Mouse (Mus musculus): ENCODE measurements around the gene Dmbt1. TPM values are rescaled to one million over a fixed set of nuclear protein-coding genes. Genes with fewer than 3 reads are reported as not detected.

Dmbt1 gene
- 0.64 and 0.94 TPM in 2 replicates for polyA plus RNA-seq (2012; rRNA removed)

DNA sequence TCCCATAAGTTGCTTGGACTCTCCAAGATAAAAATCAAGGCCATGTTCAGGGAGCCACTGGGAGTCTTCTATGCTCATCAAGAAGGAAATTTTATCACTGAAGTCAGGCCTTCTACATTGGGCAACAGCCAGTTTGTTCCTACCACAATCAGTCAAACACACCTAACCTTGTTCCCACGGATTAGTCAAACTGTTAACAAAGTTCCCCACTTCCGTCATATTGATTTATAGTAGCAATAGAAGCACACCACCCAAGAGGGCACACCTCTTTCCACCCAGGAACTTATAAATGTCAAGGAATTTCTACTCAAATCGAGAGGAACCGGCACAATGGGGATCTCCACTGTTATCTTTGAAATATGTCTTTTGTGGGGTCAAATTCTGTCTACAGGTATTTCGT, at the start of gene Dmbt1:
Gene Dmbt1 (plus strand): TSS at position 299 of the 400 bp plus-strand sequence.
- H3K36me3 ChIP-seq (ENCODE audit: control insufficient read depth, insufficient read depth, low read length) = no peaks in the 10 kb centered on the region
- WGBS = 70% methylated on average over 5 of the region's 5 CpGs
- DNase-seq = no peak
- TF ChIP-seq POLR2A (IDR thresholded peaks at IDR 0.05; ENCODE audit: control insufficient read depth, extremely low read depth, insufficient read depth, low read length, poor library complexity) (no peak), CTCF (IDR thresholded peaks at IDR 0.05; ENCODE audit: borderline replicate concordance, control insufficient read depth, extremely low read depth, insufficient read depth, low read length, poor library complexity) (no peak)
- no peak within 1 kb of the TSS for H3K4me3 ChIP-seq (ENCODE audit: control insufficient read depth, insufficient read depth, low read length)
- H3K27ac ChIP-seq (ENCODE audit: control insufficient read depth, insufficient read depth, low read length) = no peak within 1 kb of the TSS
- 0 out of 2 replicates have a peak, but pooled peaks cover 2% of the 10 kb centered on the region for H3K4me1 ChIP-seq (replicated peaks; ENCODE audit: control insufficient read depth, insufficient read depth, low read length)
- H3K27me3 ChIP-seq (ENCODE audit: control insufficient read depth, insufficient read depth, low read length) = no peaks in the 10 kb centered on the region

GRCm38 (mm10) chr7:130982371-130982770, 49.5 kb upstream of the Dmbt1 start:
- H3K36me3 ChIP-seq (ENCODE audit: control insufficient read depth, insufficient read depth, low read length) = no peaks in the 10 kb centered on the region
- no peak overlapping the region for H3K27ac ChIP-seq (ENCODE audit: control insufficient read depth, insufficient read depth, low read length)
- H3K4me1 ChIP-seq (replicated peaks; ENCODE audit: control insufficient read depth, insufficient read depth, low read length) = no peaks in the 10 kb centered on the region
- DNase-seq = no peak
- WGBS = 83% methylated on average over 4 of the region's 4 CpGs
- H3K27me3 ChIP-seq (ENCODE audit: control insufficient read depth, insufficient read depth, low read length) = no peaks in the 10 kb centered on the region
- no peak overlapping the region for H3K4me3 ChIP-seq (ENCODE audit: control insufficient read depth, insufficient read depth, low read length)
- TF ChIP-seq POLR2A (IDR thresholded peaks at IDR 0.05; ENCODE audit: control insufficient read depth, extremely low read depth, insufficient read depth, low read length, poor library complexity) (no peak), CTCF (IDR thresholded peaks at IDR 0.05; ENCODE audit: borderline replicate concordance, control insufficient read depth, extremely low read depth, insufficient read depth, low read length, poor library complexity) (no peak)

DNA sequence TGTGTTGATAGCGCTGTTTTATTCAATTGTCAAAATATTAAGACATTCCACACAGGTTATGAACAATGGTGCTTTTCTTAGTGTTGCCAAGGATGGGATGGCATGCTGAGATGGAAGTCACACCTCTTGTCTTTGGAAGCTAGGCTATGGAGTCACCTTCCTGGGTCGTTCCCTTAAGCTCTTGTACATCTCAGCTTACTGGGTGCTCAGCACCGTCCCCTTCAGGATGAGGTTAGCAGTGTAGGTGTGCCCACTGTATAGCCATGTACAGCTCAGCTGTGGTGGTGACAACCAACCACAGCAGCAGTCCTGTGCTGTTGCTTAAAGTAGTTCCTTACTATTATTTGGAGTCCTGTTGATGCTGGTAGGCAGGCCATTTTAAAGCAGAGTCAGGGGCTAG, 49.0 kb upstream of the Dmbt1 start:
- no peaks in the 10 kb centered on the region for H3K36me3 ChIP-seq (ENCODE audit: control insufficient read depth, insufficient read depth, low read length)
- no peak overlapping the region for H3K27ac ChIP-seq (ENCODE audit: control insufficient read depth, insufficient read depth, low read length)
- DNase-seq = no peak
- H3K4me1 ChIP-seq (replicated peaks; ENCODE audit: control insufficient read depth, insufficient read depth, low read length) = no peaks in the 10 kb centered on the region
- no peaks in the 10 kb centered on the region for H3K27me3 ChIP-seq (ENCODE audit: control insufficient read depth, insufficient read depth, low read length)
- 72% methylated on average over 3 of the region's 3 CpGs for WGBS
- H3K4me3 ChIP-seq (ENCODE audit: control insufficient read depth, insufficient read depth, low read length) = no peak overlapping the region
- TF ChIP-seq POLR2A (IDR thresholded peaks at IDR 0.05; ENCODE audit: control insufficient read depth, extremely low read depth, insufficient read depth, low read length, poor library complexity) (no peak), CTCF (IDR thresholded peaks at IDR 0.05; ENCODE audit: borderline replicate concordance, control insufficient read depth, extremely low read depth, insufficient read depth, low read length, poor library complexity) (no peak)

DNA sequence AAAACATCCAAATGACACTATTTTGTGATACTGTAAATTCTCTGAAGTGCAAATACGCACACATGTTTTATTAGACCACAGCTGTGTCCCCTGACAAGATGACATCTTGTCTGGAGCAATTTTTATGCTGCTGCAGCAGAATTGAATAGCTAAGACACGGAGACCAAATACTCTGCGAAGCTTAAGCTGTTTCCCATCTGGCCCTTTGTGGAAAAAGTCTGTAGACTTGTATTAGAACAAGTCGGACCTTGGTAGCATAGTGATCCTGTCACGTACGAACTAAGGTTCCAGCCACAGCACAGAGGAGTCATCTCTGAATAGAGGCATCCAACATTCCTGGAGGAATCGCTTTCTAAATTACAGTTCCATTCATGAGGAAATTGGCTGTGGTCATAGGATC, 47.6 kb upstream of the Dmbt1 start:
- Histone ChIP-seq H3K4me3 (ENCODE audit: control insufficient read depth, insufficient read depth, low read length) (no peak overlapping the region), H3K4me1 (replicated peaks; ENCODE audit: control insufficient read depth, insufficient read depth, low read length) (no peaks in the 10 kb centered on the region), H3K36me3 (ENCODE audit: control insufficient read depth, insufficient read depth, low read length) (no peaks in the 10 kb centered on the region), H3K27me3 (ENCODE audit: control insufficient read depth, insufficient read depth, low read length) (no peaks in the 10 kb centered on the region), H3K27ac (ENCODE audit: control insufficient read depth, insufficient read depth, low read length) (no peak overlapping the region)
- 95% methylated on average over 7 of the region's 7 CpGs for WGBS
- TF ChIP-seq POLR2A (IDR thresholded peaks at IDR 0.05; ENCODE audit: control insufficient read depth, extremely low read depth, insufficient read depth, low read length, poor library complexity) = no peak
- no peak for TF ChIP-seq CTCF (IDR thresholded peaks at IDR 0.05; ENCODE audit: borderline replicate concordance, control insufficient read depth, extremely low read depth, insufficient read depth, low read length, poor library complexity)
- no peak for DNase-seq

DNA sequence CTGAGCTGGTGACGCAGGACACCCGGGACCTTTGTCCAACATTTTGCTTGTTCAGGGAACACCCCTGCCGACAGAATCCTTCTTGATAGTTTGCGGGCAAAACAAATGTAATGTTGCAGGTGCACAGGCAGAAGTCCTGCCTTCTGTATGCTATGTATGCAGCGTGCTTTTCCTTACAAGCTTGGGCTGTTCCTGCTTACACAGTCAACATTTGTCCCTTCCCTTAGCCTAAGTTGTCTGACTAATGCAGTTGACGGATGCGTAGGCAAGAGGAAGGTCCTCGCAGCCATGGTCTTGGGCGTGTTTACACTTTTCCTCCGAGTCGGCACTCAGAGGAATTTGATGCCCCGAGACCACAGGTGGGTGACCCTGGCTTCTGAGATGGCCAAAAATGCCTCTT, 46.7 kb upstream of the Dmbt1 start:
- no peak for TF ChIP-seq CTCF (IDR thresholded peaks at IDR 0.05; ENCODE audit: borderline replicate concordance, control insufficient read depth, extremely low read depth, insufficient read depth, low read length, poor library complexity)
- no peak for TF ChIP-seq POLR2A (IDR thresholded peaks at IDR 0.05; ENCODE audit: control insufficient read depth, extremely low read depth, insufficient read depth, low read length, poor library complexity)
- DNase-seq = no peak
- H3K27ac ChIP-seq (ENCODE audit: control insufficient read depth, insufficient read depth, low read length) = no peak overlapping the region
- no peaks in the 10 kb centered on the region for H3K36me3 ChIP-seq (ENCODE audit: control insufficient read depth, insufficient read depth, low read length)
- H3K27me3 ChIP-seq (ENCODE audit: control insufficient read depth, insufficient read depth, low read length) = no peaks in the 10 kb centered on the region
- no peak overlapping the region for H3K4me3 ChIP-seq (ENCODE audit: control insufficient read depth, insufficient read depth, low read length)
- H3K4me1 ChIP-seq (replicated peaks; ENCODE audit: control insufficient read depth, insufficient read depth, low read length) = no peaks in the 10 kb centered on the region
- 92% methylated on average over 12 of the region's 12 CpGs for WGBS

DNA sequence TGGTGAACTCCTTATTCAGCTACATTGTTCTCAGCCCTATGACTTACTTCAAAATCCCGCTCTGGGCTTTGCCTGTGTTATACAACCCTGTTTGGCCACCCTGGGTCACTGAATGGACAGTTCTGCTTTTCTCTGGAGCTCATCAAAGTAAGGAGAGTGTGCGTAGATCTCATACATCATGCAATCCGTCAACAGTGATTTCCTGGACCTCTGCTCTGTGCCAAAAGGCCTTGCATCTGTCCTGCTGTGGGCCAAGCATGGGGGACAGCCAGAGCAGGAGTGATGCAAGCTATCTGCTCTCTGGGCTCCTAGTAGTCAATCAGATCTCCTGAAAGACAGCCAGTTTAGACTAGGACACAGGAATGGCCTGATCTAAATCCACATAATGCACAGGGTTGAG, 46.1 kb upstream of the Dmbt1 start:
- no peaks in the 10 kb centered on the region for H3K27me3 ChIP-seq (ENCODE audit: control insufficient read depth, insufficient read depth, low read length)
- whole genome bisulfite sequencing = 91% methylated on average over 3 of the region's 3 CpGs
- TF ChIP-seq CTCF (IDR thresholded peaks at IDR 0.05; ENCODE audit: borderline replicate concordance, control insufficient read depth, extremely low read depth, insufficient read depth, low read length, poor library complexity) = no peak
- TF ChIP-seq POLR2A (IDR thresholded peaks at IDR 0.05; ENCODE audit: control insufficient read depth, extremely low read depth, insufficient read depth, low read length, poor library complexity) = no peak

DNA sequence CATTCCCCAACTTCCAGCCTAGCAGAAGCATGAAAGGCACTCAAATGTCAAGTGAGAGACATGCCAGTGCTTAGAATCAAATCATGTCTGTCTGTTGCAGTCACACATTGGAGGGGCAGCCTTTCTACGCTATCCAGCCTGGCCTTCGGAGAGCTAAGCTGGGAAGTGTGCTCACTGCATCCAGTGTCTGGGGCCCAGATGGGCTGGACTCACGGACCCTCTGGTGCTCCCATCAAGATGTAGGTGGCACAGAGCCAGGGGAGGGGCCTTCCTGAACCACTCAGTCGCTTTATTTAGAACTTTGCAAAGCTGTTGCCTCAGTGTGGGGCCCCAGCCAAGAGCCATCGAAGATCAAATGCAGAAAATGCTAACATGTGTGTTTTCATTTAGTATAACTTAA, 43.7 kb upstream of the Dmbt1 start:
- DNase-seq = no peak
- Histone ChIP-seq H3K4me1 (replicated peaks; ENCODE audit: control insufficient read depth, insufficient read depth, low read length) (no peaks in the 10 kb centered on the region), H3K27me3 (ENCODE audit: control insufficient read depth, insufficient read depth, low read length) (no peaks in the 10 kb centered on the region), H3K27ac (ENCODE audit: control insufficient read depth, insufficient read depth, low read length) (no peak overlapping the region), H3K36me3 (ENCODE audit: control insufficient read depth, insufficient read depth, low read length) (no peaks in the 10 kb centered on the region), H3K4me3 (ENCODE audit: control insufficient read depth, insufficient read depth, low read length) (no peak overlapping the region)
- 83% methylated on average over 5 of the region's 5 CpGs for WGBS
- TF ChIP-seq POLR2A (IDR thresholded peaks at IDR 0.05; ENCODE audit: control insufficient read depth, extremely low read depth, insufficient read depth, low read length, poor library complexity) (no peak), CTCF (IDR thresholded peaks at IDR 0.05; ENCODE audit: borderline replicate concordance, control insufficient read depth, extremely low read depth, insufficient read depth, low read length, poor library complexity) (no peak)

More for the DNA sequence above, 46.1 kb upstream of the Dmbt1 start:
- Histone ChIP-seq H3K36me3 (ENCODE audit: control insufficient read depth, insufficient read depth, low read length) (no peaks in the 10 kb centered on the region), H3K4me3 (ENCODE audit: control insufficient read depth, insufficient read depth, low read length) (no peak overlapping the region), H3K27ac (ENCODE audit: control insufficient read depth, insufficient read depth, low read length) (no peak overlapping the region), H3K4me1 (replicated peaks; ENCODE audit: control insufficient read depth, insufficient read depth, low read length) (no peaks in the 10 kb centered on the region)
- no peak for DNase-seq

Data from thymus, adult 2 months (tissue).